Mouse (Mus musculus): ENCODE results near the gene Scn2a.
"Not testable (repeated sequence)": the region's sequence is repeated elsewhere in the genome, so short reads cannot be mapped to it uniquely, and the experiment has no call there.

Scn2a gene

DNA sequence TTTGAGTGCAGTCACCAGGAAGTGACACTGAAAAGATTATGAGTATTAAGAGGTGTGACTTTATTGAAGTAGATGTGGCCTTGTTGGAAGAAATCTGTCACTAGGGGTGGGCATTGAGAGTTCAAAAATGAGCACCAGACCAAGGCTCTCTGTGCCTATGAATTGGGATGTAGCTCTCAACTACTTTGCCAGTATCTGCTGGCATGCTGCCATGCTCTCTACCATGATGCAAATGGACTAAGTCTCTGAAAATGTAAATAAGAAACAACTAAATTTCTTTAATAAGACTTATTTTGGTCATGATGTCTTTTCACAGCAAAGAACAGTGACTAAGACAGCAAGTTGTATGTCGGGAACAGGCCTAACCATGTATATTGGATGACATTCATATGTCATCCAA, 79.7 kb downstream of the Scn2a start:
- no peak for DNase-seq (ENCODE audit: low spot score)

DNA sequence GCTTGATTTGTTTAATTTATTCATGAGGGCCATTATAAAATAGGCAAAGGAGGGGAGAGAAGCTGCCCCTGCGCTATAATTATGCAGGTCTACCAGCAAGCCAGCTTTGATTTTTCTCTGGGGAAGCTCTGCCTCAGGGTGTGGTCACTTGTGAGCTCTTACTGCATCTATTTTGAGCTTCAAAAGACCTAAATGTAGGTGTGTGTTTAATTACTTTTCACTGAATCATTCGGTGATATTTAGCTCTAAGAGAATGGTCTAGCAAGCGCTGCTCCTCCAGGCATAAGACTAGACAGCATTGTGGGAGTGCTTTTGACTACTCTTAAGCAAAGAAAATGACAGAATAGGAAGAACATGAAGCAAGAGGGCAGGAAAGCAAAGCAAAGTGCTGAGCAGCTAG, 80.6 kb downstream of the Scn2a start:
- DNase-seq (ENCODE audit: low spot score): no peak

DNA sequence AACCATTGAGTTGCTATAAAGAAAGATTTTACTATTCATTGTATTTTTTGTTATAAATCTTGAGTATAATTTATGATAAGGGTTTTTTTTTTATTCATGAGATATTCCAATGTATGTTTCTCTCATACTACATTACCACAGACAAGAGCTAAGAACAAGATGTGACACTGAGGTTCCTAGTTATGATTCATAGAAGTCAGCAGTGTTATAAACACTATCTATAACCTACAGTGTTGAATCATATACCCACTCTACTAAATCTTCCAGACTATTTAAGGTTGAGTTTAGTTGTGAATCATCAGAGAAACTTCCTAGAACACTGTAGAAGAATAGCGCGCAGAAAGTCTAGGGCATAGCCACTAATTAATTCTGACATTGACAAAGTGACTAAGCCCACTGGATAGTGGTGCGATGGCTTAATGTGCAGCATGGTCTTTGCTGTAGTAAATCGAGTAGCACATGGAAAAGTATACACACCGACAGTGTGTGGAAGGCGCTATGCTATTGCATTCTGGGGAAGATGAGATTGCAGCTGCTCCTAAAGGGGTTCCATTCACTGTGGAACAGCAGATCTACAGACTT, 101.7 kb downstream of the Scn2a start:
- no peak for DNase-seq (ENCODE audit: low spot score)

- no peak for DNase-seq (ENCODE audit: low spot score)
These were observed 124.8 kb downstream of the Scn2a start for GRCm38 (mm10) chr2:65745400-65745799.

GRCm38 (mm10) chr2:65782442-65782841, 161.9 kb downstream of the Scn2a start:
- DNase-seq (ENCODE audit: low spot score): no peak

DNA sequence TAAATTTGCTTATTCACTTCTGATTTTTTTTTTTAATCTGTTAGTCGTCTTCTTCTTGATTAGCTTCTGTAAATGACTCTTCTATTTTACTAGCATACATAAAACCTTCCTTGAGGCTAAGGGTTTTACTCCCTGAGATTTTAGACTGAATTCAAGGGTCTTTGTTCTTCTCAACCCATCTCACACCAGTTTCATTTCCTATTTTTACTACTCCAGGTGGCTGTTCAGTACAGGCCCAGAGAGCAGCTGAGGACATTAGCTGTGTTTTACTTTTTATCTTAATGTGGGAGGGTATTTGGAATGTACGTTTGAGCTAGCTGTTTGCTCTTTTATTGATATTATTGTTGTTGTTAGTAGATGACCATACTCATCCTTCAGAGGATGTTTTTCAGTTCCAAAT, 162.8 kb downstream of the Scn2a start:
- no peak for DNase-seq (ENCODE audit: low spot score)

DNA sequence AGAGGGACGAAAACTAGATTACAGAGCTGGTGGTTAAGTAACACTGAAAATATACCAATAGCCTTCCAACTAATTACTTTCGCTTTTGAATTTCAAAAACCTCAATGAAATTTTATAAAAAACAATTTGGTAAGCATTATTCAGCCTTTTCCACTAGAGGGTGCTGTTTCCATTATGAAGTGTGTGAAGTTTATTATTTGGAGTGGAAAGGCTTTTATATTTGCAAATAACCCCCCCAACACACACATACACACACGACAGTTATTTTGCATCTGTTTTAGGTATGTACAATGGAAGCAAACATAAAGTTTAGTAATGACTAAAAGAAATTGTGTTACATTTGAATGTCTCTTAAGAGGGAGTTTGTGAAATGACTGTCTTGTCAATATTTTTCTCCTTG, 171.9 kb downstream of the Scn2a start:
- peak; percentile 79 for DNase-seq (ENCODE audit: low spot score)

GRCm38 (mm10) chr2:65793593-65793992, 173.0 kb downstream of the Scn2a start:
- no peak for DNase-seq (ENCODE audit: low spot score)

GRCm38 (mm10) chr2:65801054-65801709, 180.6 kb downstream of the Scn2a start:
- DNase-seq (ENCODE audit: low spot score): no peak

GRCm38 (mm10) chr2:65806556-65806955, 186.0 kb downstream of the Scn2a start:
- no peak for DNase-seq (ENCODE audit: low spot score)

DNA sequence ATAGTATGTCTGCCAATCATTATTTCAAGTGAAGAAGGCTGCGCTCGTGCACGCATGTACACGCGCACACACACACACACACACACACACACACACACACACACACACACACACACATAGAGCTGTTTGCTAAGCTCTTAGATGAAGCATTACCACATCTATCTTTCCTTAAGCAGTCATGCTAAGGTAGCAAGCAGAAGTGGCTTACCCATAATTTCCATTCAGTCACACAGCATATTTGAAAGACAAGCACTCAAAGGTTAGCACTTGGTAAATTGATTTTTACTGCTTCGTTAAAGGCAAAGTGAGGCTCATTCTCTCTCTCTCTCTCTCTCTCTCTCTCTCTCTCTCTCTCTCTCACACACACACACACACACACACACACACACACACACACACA, 190.6 kb downstream of the Scn2a start:
- not testable (repeated sequence) for DNase-seq (ENCODE audit: low spot score)

Data from retina, embryonic 14.5 days (tissue).